Comparison of ENCODE assay signal across 9 mouse cellular contexts in the genomic region with DNA sequence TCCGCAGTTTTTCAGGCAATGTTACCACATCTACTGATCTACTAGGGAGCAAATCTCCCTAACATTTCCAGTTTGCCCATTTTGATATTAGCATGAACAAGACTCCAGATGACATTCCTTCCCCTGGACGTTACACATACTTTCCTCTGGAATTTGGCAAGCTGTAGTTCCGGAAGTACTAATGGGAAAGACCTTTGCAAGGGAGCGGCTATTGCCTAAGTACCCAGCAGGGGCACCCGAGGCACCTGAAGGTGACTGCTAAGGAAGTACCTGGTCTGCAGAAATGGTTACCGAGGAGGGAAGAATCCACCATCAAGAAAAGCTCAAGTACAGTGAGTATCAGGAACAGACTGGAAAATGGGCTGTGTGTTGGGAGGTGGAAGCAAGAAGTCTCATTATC. TPM values are rescaled to one million over a fixed set of nuclear protein-coding genes. Genes with fewer than 3 reads are reported as not detected.
A peak's percentile ranks its signal among the peaks of the same experiment; 100 is the strongest.
DNase-seq lines count a peak whose midpoint lies in the region; ATAC-seq and TF ChIP-seq lines count a peak whose summit lies in the region.
"Had no signal": no experiment of that assay in that cellular context is flagged by ENCODE, and none has a peak within 500 bp of the region (broad histone marks: within the 10 kb centered on the region; RNA-seq: fewer than 3 reads in every experiment).

No protein-coding gene starts in this region.

- peaks cover 1% of the 10 kb centered on the region for H3K4me1 ChIP-seq in ES-Bruce4 (ENCODE audit: control insufficient read depth, insufficient read depth, low read length)
- H3K4me1 ChIP-seq in heart, embryonic 16.5 days (ENCODE audit: control insufficient read depth, insufficient read depth, low read length) = peaks cover 44% of the 10 kb centered on the region
- H3K4me1 ChIP-seq in lung, embryonic 15.5 days = peaks cover 32% of the 10 kb centered on the region

- TF ChIP-seq EP300 in ES-Bruce4 (IDR thresholded peaks at IDR 0.05; ENCODE audit: insufficient read depth, low read depth, low read length) = no peak

- WGBS in heart, embryonic 16.5 days = 14% methylated on average over 6 of the region's 6 CpGs
- 23% methylated on average over 6 of the region's 6 CpGs for WGBS in lung, embryonic 15.5 days

- no peak for TF ChIP-seq POLR2A in ES-Bruce4 (IDR thresholded peaks at IDR 0.05; ENCODE audit: insufficient read depth, low read length)

- no peak overlapping the region for H3K9ac ChIP-seq in ES-Bruce4 (ENCODE audit: low read depth, poor library complexity, severe bottlenecking)
- H3K9ac ChIP-seq in heart, embryonic 16.5 days (ENCODE audit: low read length) = no peak overlapping the region; the same call in 1 of the 2 replicates
- H3K9ac ChIP-seq in lung, embryonic 15.5 days = no peak overlapping the region

- 0 out of 2 replicates have a peak, but pooled peaks have one; percentile 29 for ATAC-seq in heart, embryonic 16.5 days (replicated peaks; ENCODE audit: extremely low read depth, insufficient read depth, low FRiP score)
- peak; percentile 29; the same call in 1 of the 2 replicates for ATAC-seq in lung, embryonic 15.5 days (ENCODE audit: borderline replicate concordance, extremely low read depth, low FRiP score, low TSS enrichment)

- no peaks in the 10 kb centered on the region for H3K9me3 ChIP-seq in ES-Bruce4 (replicated peaks; ENCODE audit: control insufficient read depth, insufficient read depth, low read length, poor library complexity, severe bottlenecking)
- H3K9me3 ChIP-seq in heart, embryonic 16.5 days (replicated peaks; ENCODE audit: control insufficient read depth, low read length) = no peaks in the 10 kb centered on the region
- no peaks in the 10 kb centered on the region for H3K9me3 ChIP-seq in lung, embryonic 15.5 days

- intact Hi-C loops in gastrocnemius, postnatal 14 days (cut with DNase I; ENCODE audit: low total_unique reads) = no loop called here

- H3K36me3 ChIP-seq in ES-Bruce4 (ENCODE audit: control insufficient read depth, insufficient read depth, low read length, poor library complexity, severe bottlenecking) = no peaks in the 10 kb centered on the region
- H3K36me3 ChIP-seq in heart, embryonic 16.5 days (ENCODE audit: control insufficient read depth, insufficient read depth) = no peaks in the 10 kb centered on the region
- H3K36me3 ChIP-seq in lung, embryonic 15.5 days = no peaks in the 10 kb centered on the region

- peak; percentile 31 for DNase-seq in gastrocnemius, postnatal 14 days
- DNase-seq in gastrocnemius, adult 8-10 months (ENCODE audit: low spot score in 2 of 2) = no peak
- no peak for DNase-seq in right cerebral cortex, postnatal 36 days (ENCODE audit: low spot score in 2 of 2)
- DNase-seq in retina, embryonic 14.5 days (ENCODE audit: low spot score) = no peak
- no peak for DNase-seq in left cerebral cortex, adult 18-20 months (ENCODE audit: low spot score in 2 of 2)

- H3K4me2 ChIP-seq in heart, embryonic 16.5 days (ENCODE audit: low read depth, low read length) = peak overlapping the region; percentile 50
- 0 out of 2 replicates have a peak overlapping the region, but pooled peaks have one; percentile 12 for H3K4me2 ChIP-seq in lung, embryonic 15.5 days

- H3K27me3 ChIP-seq in ES-Bruce4 (ENCODE audit: control insufficient read depth, insufficient read depth, low read length, poor library complexity, severe bottlenecking) = no peaks in the 10 kb centered on the region
- H3K27me3 ChIP-seq in heart, embryonic 16.5 days (ENCODE audit: control insufficient read depth, insufficient read depth, low read length) = no peaks in the 10 kb centered on the region
- H3K27me3 ChIP-seq in lung, embryonic 15.5 days = no peaks in the 10 kb centered on the region

- H3K27ac ChIP-seq in ES-Bruce4 (ENCODE audit: insufficient read depth, low read length) = no peak overlapping the region
- peak overlapping the region; percentile 65 for H3K27ac ChIP-seq in heart, embryonic 16.5 days (ENCODE audit: low read length)
- peak overlapping the region; percentile 44 for H3K27ac ChIP-seq in lung, embryonic 15.5 days
- H3K27ac ChIP-seq: left cerebral cortex, adult 2 months had no signal

- peak; percentile 5 for TF ChIP-seq CTCF in ES-Bruce4 (IDR thresholded peaks at IDR 0.05; ENCODE audit: low read depth, low read length)

- no peak overlapping the region for H3K4me3 ChIP-seq in ES-Bruce4 (ENCODE audit: low read depth, low read length)
- H3K4me3 ChIP-seq in heart, embryonic 16.5 days (ENCODE audit: low read length) = no peak overlapping the region
- no peak overlapping the region for H3K4me3 ChIP-seq in lung, embryonic 15.5 days
- H3K4me3 ChIP-seq: left cerebral cortex, adult 2 months had no signal

RNA-seq across cellular contexts. Expression of a gene that starts 14.9 kb away (rescaled TPM):
- 100 to 1,000 TPM; 151 to 154 TPM for total RNA-seq in gastrocnemius, postnatal 14 days (2021)
- total RNA-seq in gastrocnemius, adult 8-10 months (2022) = 100 to 1,000 TPM; 215 to 257 (median 231) TPM
- 64.9 and 65.1 TPM in 2 replicates for polyA plus RNA-seq in ES-Bruce4 (2011; ENCODE audit: insufficient read depth, insufficient read length, low read depth, missing spikeins)
- polyA plus RNA-seq in heart, embryonic 16.5 days (2015; fragmentation: Nextera tagmentation; extraction: Ambion mirVana) = 61.4 and 66.8 TPM in 2 replicates
- polyA plus RNA-seq in lung, embryonic 15.5 days (2015; fragmentation: Nextera tagmentation; extraction: Ambion mirVana) = 57.9 and 61.0 TPM in 2 replicates
- total RNA-seq in left cerebral cortex, adult 18-20 months (2021) = 10 to 100 TPM; 35.8 to 37.2 TPM

RNA-seq across cellular contexts. Expression of a gene that starts 25.6 kb away (rescaled TPM):
- total RNA-seq in gastrocnemius, postnatal 14 days (2021) = under 1 TPM; 0.07 to 0.14 TPM
- total RNA-seq in gastrocnemius, adult 8-10 months (2022) = not detected
- 27.3 and 27.6 TPM in 2 replicates for polyA plus RNA-seq in ES-Bruce4 (2011; ENCODE audit: insufficient read depth, insufficient read length, low read depth, missing spikeins)
- 1.8 and 2.1 TPM in 2 replicates for polyA plus RNA-seq in heart, embryonic 16.5 days (2015; fragmentation: Nextera tagmentation; extraction: Ambion mirVana)
- polyA plus RNA-seq in lung, embryonic 15.5 days (2015; fragmentation: Nextera tagmentation; extraction: Ambion mirVana) = 3.3 and 3.7 TPM in 2 replicates
- total RNA-seq in left cerebral cortex, adult 18-20 months (2021) = 10 to 100 TPM; 14.9 to 16.7 TPM

RNA-seq across cellular contexts. Expression of a gene that starts 40.4 kb away (rescaled TPM):
- 10 to 100 TPM; 23.1 to 26.1 TPM for total RNA-seq in gastrocnemius, postnatal 14 days (2021)
- total RNA-seq in gastrocnemius, adult 8-10 months (2022) = 10 to 100 TPM; 27.9 to 30.4 (median 29.3) TPM
- 96.5 and 99.1 TPM in 2 replicates for polyA plus RNA-seq in ES-Bruce4 (2011; ENCODE audit: insufficient read depth, insufficient read length, low read depth, missing spikeins)
- 48.1 and 50.1 TPM in 2 replicates for polyA plus RNA-seq in heart, embryonic 16.5 days (2015; fragmentation: Nextera tagmentation; extraction: Ambion mirVana)
- 60.3 and 63.0 TPM in 2 replicates for polyA plus RNA-seq in lung, embryonic 15.5 days (2015; fragmentation: Nextera tagmentation; extraction: Ambion mirVana)
- 10 to 100 TPM; 35.0 to 37.5 TPM for total RNA-seq in left cerebral cortex, adult 18-20 months (2021)

Comparison
In these comparisons a context has a peak if more than half of its experiments do, and no peak if none do; other contexts are left out.
1. RNA of a gene that starts 25.6 kb away (total RNA-seq): 14.9 to 16.7 TPM in left cerebral cortex, adult 18-20 months; 0.07 to 0.14 TPM in gastrocnemius, postnatal 14 days and not detected in gastrocnemius, adult 8-10 months; every median in the first group is over 10 times any median in the second.